Mouse (Mus musculus) CH12.LX (cell line): Measurements from ENCODE around the gene Ric1. TPM values are rescaled to one million over a fixed set of nuclear protein-coding genes. Genes with fewer than 3 reads are reported as not detected.

Experiments
- DNase-seq: peaks from one replicate; pipeline ENCODE4 v3.0.0-alpha.2; 2013; ENCODE audit errors: extremely low read depth
- H3K27ac ChIP-seq: 2 replicates; pipeline ENCODE4 v1.5.1; 2012; ENCODE audit warnings: low read depth, mild to moderate bottlenecking, control low read depth, moderate library complexity; ENCODE audit not compliant: insufficient read depth
- H3K27me3 ChIP-seq: replicated peaks from 2 replicates; pipeline ENCODE3; 2012; ENCODE audit warnings: inconsistent platforms
- H3K36me3 ChIP-seq, 2 experiments: replicated peaks in 1 of 2; 2 replicates each; pipeline versions ENCODE3 to v1.6.1; 2012; ENCODE audit warnings: inconsistent platforms in 1 of 2, low read length in 1 of 2, mild to moderate bottlenecking in 1 of 2, mixed read lengths in 1 of 2, moderate library complexity in 1 of 2; ENCODE audit not compliant: control insufficient read depth in 1 of 2, insufficient read depth in 1 of 2
- H3K4me1 ChIP-seq, 2 experiments: 2 replicates each; pipeline ENCODE4 v1.6.1; 2012; ENCODE audit warnings: inconsistent platforms in 1 of 2, moderate library complexity in 1 of 2; ENCODE audit not compliant: insufficient read depth in 2 of 2, control insufficient read depth in 1 of 2
- H3K4me2 ChIP-seq: 2 replicates; pipeline ENCODE4 v1.6.1; 2012; ENCODE audit warnings: low read depth, mild to moderate bottlenecking, control low read depth; ENCODE audit not compliant: poor library complexity, insufficient read depth, severe bottlenecking
- H3K4me3 ChIP-seq, 3 experiments: fragments of 150-350 bp in 1 of 3; sonication (generic) in 1 of 3; replicated peaks in 1 of 3; 2 replicates each; pipeline versions ENCODE3 to v1.5.1; 2011 to 2012; ENCODE audit warnings: low read depth in 2 of 3, low read length in 2 of 3, mild to moderate bottlenecking in 2 of 3, moderate library complexity in 2 of 3, control low read depth in 1 of 3, improper control_type of control experiment in 1 of 3, inconsistent platforms in 1 of 3, mixed read lengths in 1 of 3; ENCODE audit not compliant: poor library complexity in 1 of 3
- H3K79me2 ChIP-seq: replicated peaks from 2 replicates; pipeline ENCODE4 v1.6.1; 2012; ENCODE audit warnings: mild to moderate bottlenecking, moderate library complexity; ENCODE audit not compliant: control insufficient read depth, poor library complexity, insufficient read depth, severe bottlenecking; ENCODE audit errors: extremely low read depth
- H3K9ac ChIP-seq: 2 replicates; pipeline ENCODE4 v1.6.1; 2012; ENCODE audit warnings: low read depth, mild to moderate bottlenecking, control low read depth, moderate library complexity; ENCODE audit not compliant: insufficient read depth
- H3K9me3 ChIP-seq: replicated peaks from 2 replicates; pipeline ENCODE3; 2012; ENCODE audit warnings: low read length, inconsistent platforms, mixed read lengths
- BHLHE40 ChIP-seq: IDR thresholded peaks from 2 replicates; pipeline ENCODE4 v1.6.1; 2011; ENCODE audit warnings: mild to moderate bottlenecking, low read depth, low read length, improper control_type of control experiment
- CHD1 ChIP-seq: IDR thresholded peaks from 2 replicates; pipeline ENCODE4 v1.6.1; 2012; ENCODE audit warnings: low read depth, low read length, improper control_type of control experiment, inconsistent platforms
- CTCF ChIP-seq, 2 experiments: IDR thresholded peaks in 1 of 2; conservative IDR thresholded peaks in 1 of 2; 2 replicates each; pipeline ENCODE4 v1.5.1; 2011 to 2012; ENCODE audit warnings: low read depth in 2 of 2, low read length in 2 of 2, improper control_type of control experiment in 1 of 2, inconsistent platforms in 1 of 2, mild to moderate bottlenecking in 1 of 2, moderate library complexity in 1 of 2
- ELF1 ChIP-seq: IDR thresholded peaks from 2 replicates; pipeline ENCODE4 v1.6.1; 2014; ENCODE audit warnings: low read depth, mild to moderate bottlenecking, inconsistent platforms, low read length, improper control_type of control experiment
- GABPA ChIP-seq: IDR thresholded peaks from 2 replicates; pipeline ENCODE4 v1.6.1; 2012; ENCODE audit warnings: low read depth, low read length, improper control_type of control experiment, inconsistent platforms; ENCODE audit not compliant: insufficient replicate concordance
- IRF4 ChIP-seq: IDR thresholded peaks from 2 replicates; pipeline ENCODE4 v1.6.1; 2014; ENCODE audit warnings: low read depth, mild to moderate bottlenecking, inconsistent platforms, low read length, improper control_type of control experiment
- JUND ChIP-seq: conservative IDR thresholded peaks from 2 replicates; pipeline ENCODE4 v1.6.1; 2011; ENCODE audit warnings: low read depth, low read length, improper control_type of control experiment
- KAT2A ChIP-seq: IDR thresholded peaks from 2 replicates; pipeline ENCODE4 v1.6.1; 2012; ENCODE audit warnings: low read length, improper control_type of control experiment, inconsistent platforms; ENCODE audit not compliant: insufficient replicate concordance
- MAFK ChIP-seq: IDR thresholded peaks from 2 replicates; pipeline ENCODE4 v1.6.1; 2011; ENCODE audit warnings: low read length, improper control_type of control experiment; ENCODE audit not compliant: insufficient replicate concordance
- MAX ChIP-seq: IDR thresholded peaks from 2 replicates; pipeline ENCODE4 v1.6.1; 2011; ENCODE audit warnings: low read length, improper control_type of control experiment
- MYC ChIP-seq: IDR thresholded peaks from 2 replicates; pipeline ENCODE4 v1.6.1; 2011; ENCODE audit warnings: low read depth, mild to moderate bottlenecking, improper control_type of control experiment, low read length
- NELFE ChIP-seq: IDR thresholded peaks from 2 replicates; pipeline ENCODE4 v1.6.1; 2011; ENCODE audit warnings: low read depth, low read length, improper control_type of control experiment
- RAD21 ChIP-seq: IDR thresholded peaks from 2 replicates; pipeline ENCODE4 v1.6.1; 2011; ENCODE audit warnings: low read depth, mild to moderate bottlenecking, low read length, improper control_type of control experiment, moderate library complexity
- TCF12 ChIP-seq: IDR thresholded peaks from 2 replicates; pipeline ENCODE4 v1.6.1; 2014; ENCODE audit warnings: low read depth, mild to moderate bottlenecking, inconsistent platforms, low read length, improper control_type of control experiment
- UBTF ChIP-seq: IDR thresholded peaks from 2 replicates; pipeline ENCODE4 v1.6.1; 2012; ENCODE audit warnings: low read depth, mild to moderate bottlenecking, inconsistent platforms, low read length, improper control_type of control experiment, moderate library complexity
- ZC3H11A ChIP-seq: IDR thresholded peaks from 2 replicates; pipeline ENCODE4 v1.6.1; 2012; ENCODE audit warnings: low read depth, mild to moderate bottlenecking, inconsistent platforms, low read length, improper control_type of control experiment
- ZNF384 ChIP-seq: IDR thresholded peaks from 2 replicates; pipeline ENCODE4 v1.6.1; 2012; ENCODE audit warnings: low read depth, low read length, improper control_type of control experiment, inconsistent platforms
- dilution Hi-C: fragments of 300-500 bp; cut with MboI; formaldehyde crosslinking; loops from 2 replicates; pipeline ENCODE4 v1.14.3; 2020; ENCODE audit warnings: low sequenced_read_pairs; ENCODE audit not compliant: extremely low pct_unique_long_range_greater_than_20kb, extremely low pct_ligation_motif_present
- in situ Hi-C: fragments of 300-500 bp; cut with MboI; formaldehyde crosslinking; loops from 3 replicates; pipeline ENCODE4 v1.14.3; 2019; ENCODE audit warnings: low sequenced_read_pairs, low pct_ligation_motif_present, low pct_unique_long_range_greater_than_20kb, mixed read lengths
- polyA plus RNA-seq: library from polyadenylated mRNA; unstranded; fragments of >175 nt; gene quantifications from 2 replicates; pipeline ENCODE4 v1.2.1, GENCODE M21; 2012; ENCODE audit warnings: low read depth; ENCODE audit not compliant: insufficient read length
- total RNA-seq, 2 experiments: library from RNA; depleted of rRNA; stranded (reverse); fragments of 300-350 nt in 1 of 2; fragments of >200 nt in 1 of 2; gene quantifications; 2 replicates each; pipeline ENCODE4 v1.2.3; 2012 to 2014

Gene Ric1
- total and polyA plus RNA-seq, 3 experiments: 11.2 to 17.9 (median 16.3) TPM

GRCm38 (mm10) chr19:29486545-29487206 is 35.4 kb upstream of the Ric1 start (continued):
- TF ChIP-seq TCF12: peak; percentile 59; the same call in 1 of the 2 replicates
- peak; percentile 99 for TF ChIP-seq BHLHE40
- TF ChIP-seq, all 38 proteins: peak for 15

GRCm38 (mm10) chr19:29487326-29488072 is 34.6 kb upstream of the Ric1 start:
- no peak overlapping the region for H3K9ac ChIP-seq
- no peak overlapping the region; the same call in 1 of the 2 replicates for H3K27ac ChIP-seq
- H3K27me3 ChIP-seq: no peaks in the 10 kb centered on the region
- H3K4me1 ChIP-seq: peaks cover 16 to 67% of the 10 kb centered on the region in 2 experiments; a peak in 3 of 4 replicates
- no peak for TF ChIP-seq UBTF
- TF ChIP-seq BHLHE40: no peak
- no peak for TF ChIP-seq ZNF384
- TF ChIP-seq ELF1: no peak
- TF ChIP-seq MAFK: no peak
- no peak for TF ChIP-seq CHD1
- no peak for TF ChIP-seq MAX
- TF ChIP-seq ZC3H11A: no peak
- no peak for TF ChIP-seq JUND
- no peak for TF ChIP-seq GABPA
- TF ChIP-seq RAD21: no peak
- no peak for TF ChIP-seq NELFE
- TF ChIP-seq, all 38 proteins: peak for 0
- no peaks in the 10 kb centered on the region for H3K9me3 ChIP-seq
- H3K79me2 ChIP-seq: no peaks in the 10 kb centered on the region
- dilution Hi-C loops: no loop called here
- H3K36me3 ChIP-seq: no peaks in the 10 kb centered on the region
- H3K4me3 ChIP-seq: no peak overlapping the region
- DNase-seq: no peak
- H3K4me2 ChIP-seq: no peak overlapping the region
- in situ Hi-C loops: no loop called here

- H3K9ac ChIP-seq: no peak overlapping the region
- H3K4me1 ChIP-seq: peaks cover 13 to 64% of the 10 kb centered on the region in 2 experiments; a peak in 3 of 4 replicates
- H3K79me2 ChIP-seq: no peaks in the 10 kb centered on the region
- TF ChIP-seq MYC (no peak), CTCF (conservative IDR thresholded peaks at IDR 0.05 in 1 of 2, IDR thresholded peaks at IDR 0.05 in 1 of 2; ENCODE audit: low read depth in 2 of 2, low read length in 2 of 2) (no peak), ELF1 (no peak), IRF4 (no peak), KAT2A (no peak)
- TF ChIP-seq, all 38 proteins: peak for 0
- in situ Hi-C loops (no loop called here), dilution Hi-C loops (no loop called here)
- Histone ChIP-seq H3K36me3 (no peaks in the 10 kb centered on the region), H3K9me3 (no peaks in the 10 kb centered on the region), H3K27ac (no peak overlapping the region), H3K4me3 (no peak overlapping the region), H3K27me3 (no peaks in the 10 kb centered on the region), H3K4me2 (no peak overlapping the region)
- DNase-seq: no peak
These were observed 34.0 kb upstream of the Ric1 start for GRCm38 (mm10) chr19:29488073-29488390.
